Mouse (Mus musculus) common myeloid progenitor, adult 5-6 weeks (primary cell): ENCODE results near the gene H2al2a. TPM values are rescaled to one million over a fixed set of nuclear protein-coding genes. Genes with fewer than 3 reads are reported as not detected.
"Not testable (repeated sequence)": the region's sequence is repeated elsewhere in the genome, so short reads cannot be mapped to it uniquely, and the experiment has no call there.

ENCODE experiments used
- ATAC-seq: replicated peaks from 2 replicates; pipeline ENCODE4 v1.8.0; 2016; ENCODE audit warnings: low read depth, mild to moderate bottlenecking, moderate TSS enrichment, inconsistent platforms; ENCODE audit not compliant: poor library complexity, severe bottlenecking
- total RNA-seq: library from RNA; stranded (forward); fragments of 200-1000, 187-1606 nt; gene quantifications from 2 replicates; pipeline ENCODE4 v1.2.3, GENCODE M21; 2017

Gene H2al2a
- total RNA-seq, 1 experiment from 2014 or later: not detected

- ATAC-seq: not testable (repeated sequence)
These were observed 18.5 kb downstream of the H2al2a start for GRCm38 (mm10) chr2:17978251-17978650.

GRCm38 (mm10) chr2:17977645-17978044, 19.1 kb downstream of the H2al2a start:
- ATAC-seq: not testable (repeated sequence)

- no peak for ATAC-seq
These were observed 21.0 kb downstream of the H2al2a start for GRCm38 (mm10) chr2:17975601-17976327.

- no peak for ATAC-seq
These were observed 22.8 kb downstream of the H2al2a start for GRCm38 (mm10) chr2:17973868-17974440.

- no peak for ATAC-seq
These were observed 23.5 kb downstream of the H2al2a start for GRCm38 (mm10) chr2:17973246-17973645.

GRCm38 (mm10) chr2:17972843-17973242, 23.9 kb downstream of the H2al2a start:
- ATAC-seq: no peak

DNA sequence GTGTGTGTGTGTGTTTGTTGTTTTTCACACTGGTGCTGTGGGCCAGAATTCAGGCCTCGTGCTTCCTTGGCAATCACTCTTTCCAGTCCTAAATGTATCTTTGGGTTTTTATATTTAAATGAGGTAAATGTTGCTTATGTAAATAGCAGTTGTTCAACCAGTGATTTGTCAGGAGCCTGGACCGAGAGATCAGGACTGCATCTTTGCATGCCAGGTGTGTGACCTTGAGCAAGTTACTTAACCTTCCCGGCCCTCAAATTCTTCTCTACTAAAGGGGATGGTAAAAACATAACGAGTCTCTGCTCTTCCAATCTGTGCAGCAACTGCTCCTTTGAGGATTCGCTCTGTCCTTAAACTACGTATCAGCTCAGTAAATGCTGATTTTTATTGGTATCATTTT, 25.4 kb downstream of the H2al2a start:
- ATAC-seq: no peak

GRCm38 (mm10) chr2:17970662-17971061, 26.1 kb downstream of the H2al2a start:
- no peak for ATAC-seq

DNA sequence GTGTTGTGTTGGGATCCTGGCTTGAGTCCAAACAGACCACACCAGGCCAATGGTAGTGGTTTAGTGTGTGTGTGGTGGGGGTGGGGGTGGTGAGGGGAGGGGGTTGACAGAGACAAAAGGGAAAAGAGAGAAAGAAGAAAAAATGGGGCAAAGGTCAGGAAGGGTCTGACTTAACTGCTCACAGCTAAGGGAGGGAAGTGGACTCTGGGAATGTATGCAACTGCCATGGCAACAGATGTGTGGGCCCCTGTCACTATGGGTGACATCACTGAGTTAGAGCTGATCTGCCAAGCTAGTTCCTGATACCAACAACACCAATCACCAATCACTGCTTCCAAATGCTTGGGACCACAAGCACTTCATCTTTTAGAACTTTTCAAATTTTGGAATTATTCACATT, 26.6 kb downstream of the H2al2a start:
- ATAC-seq: no peak

GRCm38 (mm10) chr2:17968571-17968970, 28.2 kb downstream of the H2al2a start:
- no peak for ATAC-seq

DNA sequence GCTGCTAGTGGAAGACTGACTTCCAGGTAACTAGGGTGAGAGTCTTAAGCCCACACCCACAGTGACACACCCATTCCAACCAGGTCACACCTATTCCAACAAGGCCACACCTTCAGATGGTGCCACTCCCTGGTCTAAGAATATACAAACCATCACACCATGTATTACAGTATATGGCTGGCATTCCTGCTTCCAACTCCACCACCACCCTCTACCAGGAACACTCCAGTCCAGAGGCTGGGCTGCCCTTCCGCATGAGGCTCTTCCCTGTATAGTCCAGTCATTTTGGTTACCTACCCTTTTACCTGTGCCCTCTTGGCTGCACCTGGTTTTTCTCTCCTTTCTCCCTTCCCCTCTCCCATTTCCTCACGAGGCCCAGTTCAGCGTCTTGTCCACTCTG, 28.7 kb downstream of the H2al2a start:
- ATAC-seq: not testable (repeated sequence)

GRCm38 (mm10) chr2:17959501-17959900, 37.3 kb downstream of the H2al2a start:
- ATAC-seq: no peak

DNA sequence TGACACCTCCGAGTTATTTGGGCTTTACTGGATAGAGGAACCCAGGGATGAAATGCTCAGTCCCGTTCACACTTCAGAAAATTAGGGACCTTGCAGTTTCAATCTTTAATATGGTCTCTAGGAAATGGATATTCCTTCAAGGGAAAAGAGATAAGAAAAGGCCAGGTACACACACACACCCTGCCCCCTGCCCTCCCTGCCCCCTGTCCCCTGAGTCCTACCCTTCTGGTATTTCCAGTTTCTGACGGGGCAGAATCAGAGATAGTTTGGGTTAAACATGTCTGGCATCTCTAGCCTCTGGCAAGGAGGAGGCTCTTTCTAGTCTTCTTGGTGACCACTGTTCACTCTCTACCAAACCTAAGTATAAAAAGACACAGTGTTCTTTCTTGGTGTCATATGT, 49.9 kb downstream of the H2al2a start:
- no peak for ATAC-seq

Other genes starting within 250 kb of the H2al2a start
- gene A930004D18Rik, start 40.8 kb upstream of the H2al2a start, total RNA-seq: 0.27 TPM in 1 of 2 replicates, not detected in the other
- gene Skida1, start 52.1 kb upstream of the H2al2a start, total RNA-seq: not detected in 2 replicates
- gene Mllt10, start 58.3 kb upstream of the H2al2a start, total RNA-seq: 46.1 and 71.7 TPM in 2 replicates